Mouse (Mus musculus) E14TG2a.4 (cell line): Measurements from ENCODE around the gene Npas2.

ENCODE experiments used
- CTCF ChIP-seq: conservative IDR thresholded peaks from 2 replicates; pipeline ENCODE4 v1.5.1; 2014; ENCODE audit warnings: low read length
- NANOG ChIP-seq: IDR thresholded peaks from 2 replicates; pipeline ENCODE4 v1.6.1; 2014; ENCODE audit warnings: borderline replicate concordance, low read length, mixed read lengths
- POU5F1 ChIP-seq: IDR thresholded peaks from 2 replicates; pipeline ENCODE4 v1.6.1; 2014; ENCODE audit warnings: low read length, borderline replicate concordance

- TF ChIP-seq CTCF (no peak), POU5F1 (no peak), NANOG (no peak)
Measured at GRCm38 (mm10) chr1:39160167-39160566, 33.4 kb upstream of the Npas2 start.
